Mouse (Mus musculus) lung, adult 2 months (tissue): ENCODE results near the gene Clca3a1. TPM values are rescaled to one million over a fixed set of nuclear protein-coding genes. Genes with fewer than 3 reads are reported as not detected.
"Not testable (repeated sequence)": the region's sequence is repeated elsewhere in the genome, so short reads cannot be mapped to it uniquely, and the experiment has no call there.

Experiments used
- DNase-seq: peaks from one replicate; pipeline ENCODE4 v3.0.0; 2022
- H3K4me1 ChIP-seq: fragments of 200-500 bp; 2 replicates; pipeline ENCODE4 v1.6.1; 2011; ENCODE audit warnings: low read length; ENCODE audit not compliant: control insufficient read depth, insufficient read depth
- H3K4me3 ChIP-seq: fragments of 200-500 bp; replicated peaks from 2 replicates; pipeline ENCODE3; 2011; ENCODE audit warnings: low read depth, mild to moderate bottlenecking, control low read depth, low read length; ENCODE audit errors: extremely low read depth
- CTCF ChIP-seq: fragments of 200-500 bp; IDR thresholded peaks from 2 replicates; pipeline ENCODE4 v1.5.1; 2011; ENCODE audit warnings: mild to moderate bottlenecking, low read length, control low read depth; ENCODE audit not compliant: insufficient read depth
- POLR2A ChIP-seq: fragments of 200-500 bp; IDR thresholded peaks from 2 replicates; pipeline ENCODE4 v1.6.1; 2011; ENCODE audit warnings: low read depth, mild to moderate bottlenecking, control low read depth, low read length, borderline replicate concordance; ENCODE audit errors: extremely low read depth
- WGBS: fragments of 180-500 bp; shearing (Covaris S2); methylation state at CpG from one replicate; pipeline ENCODE4 v1.1.7; 2018; 5-methylcytosine and 5-hydroxymethylcytosine counted together
- polyA plus RNA-seq: library from polyadenylated mRNA; depleted of rRNA; stranded (reverse); fragments of >200 nt; gene quantifications from 2 replicates; pipeline ENCODE4 v1.2.3, GENCODE M21; 2012; rRNA removed

Gene Clca3a1
- polyA plus RNA-seq, result 0.63 and 0.80 TPM in 2 replicates

DNA sequence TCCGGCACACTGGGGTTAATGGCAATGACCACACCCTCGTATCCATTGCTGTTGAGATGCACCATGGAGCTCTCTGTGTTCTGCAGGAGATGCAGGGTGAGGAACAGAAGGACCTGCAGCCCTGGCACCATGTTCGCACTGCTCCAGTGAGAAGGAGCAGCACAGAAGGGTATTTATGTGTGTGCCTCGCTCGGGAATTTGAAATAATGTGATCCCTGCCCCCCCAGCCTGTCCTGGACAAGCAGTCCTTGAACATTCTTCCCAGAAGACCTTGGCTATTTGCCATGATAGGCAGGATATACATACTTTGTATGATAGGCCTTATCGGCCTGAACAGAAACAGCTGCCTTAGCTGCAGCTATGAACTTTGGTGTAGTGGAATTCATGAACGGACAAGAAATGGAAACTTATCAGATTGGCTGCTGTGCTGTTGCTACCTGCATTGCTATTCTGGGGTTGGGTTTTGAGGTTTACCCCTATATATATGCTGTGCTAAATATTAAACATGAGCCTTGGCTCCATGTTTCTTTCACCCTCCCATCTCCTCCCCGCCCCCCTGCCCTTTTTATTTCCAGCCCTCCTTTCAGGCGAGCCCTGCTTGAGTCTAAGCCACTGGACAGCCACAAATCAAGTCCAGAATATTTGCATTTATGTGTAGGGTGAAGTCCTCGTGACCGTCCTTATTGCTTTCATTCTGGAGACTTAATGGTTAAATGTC is at the start of gene Clca3a1:
Clca3a1 (minus strand) TSS at position 386 of the 718 bp plus-strand sequence.
- DNase-seq, result no peak
- Histone ChIP-seq H3K4me3 (no peak within 1 kb of the TSS), H3K4me1 (peaks cover 2% of the 10 kb centered on the region; the same call in 1 of the 2 replicates)
- 36% methylated on average over 10 of the region's 11 CpGs for WGBS
- no peak for TF ChIP-seq CTCF
- no peak for TF ChIP-seq POLR2A

DNA sequence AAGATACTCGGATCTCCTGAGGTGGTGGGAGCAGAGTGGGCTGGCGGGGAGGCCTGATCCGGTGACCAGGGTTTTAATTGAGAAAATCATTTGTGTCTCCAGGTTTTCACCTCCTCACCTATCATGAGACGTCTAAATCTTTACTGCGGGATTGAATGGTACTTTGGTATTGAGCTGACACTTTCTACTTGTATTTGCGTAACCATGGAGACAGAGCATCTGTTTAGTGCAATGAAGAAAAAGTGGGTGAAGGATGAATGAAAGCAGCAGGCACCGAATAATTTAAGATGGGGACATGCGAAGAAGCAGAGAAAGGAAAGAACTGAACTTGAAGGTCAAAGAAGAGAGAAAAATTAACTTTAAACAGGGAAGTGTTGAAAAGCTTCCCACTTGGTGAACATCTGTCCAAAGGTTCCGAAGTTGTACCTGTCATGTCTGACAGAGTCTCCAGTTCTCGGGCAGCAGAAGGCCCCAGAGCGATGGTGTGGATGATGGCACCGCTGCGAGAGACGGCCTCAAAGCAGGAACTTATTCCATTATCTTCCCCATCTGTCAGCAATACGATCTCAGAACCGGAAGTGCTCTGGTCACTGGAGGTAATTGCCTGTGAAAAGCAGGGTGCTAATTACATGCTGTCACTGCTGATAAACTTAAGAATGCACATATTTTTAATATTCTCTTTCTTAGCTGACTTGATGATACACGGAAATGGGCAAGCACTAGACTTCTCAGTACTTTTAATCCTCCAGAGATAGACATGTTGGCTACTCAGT is 47.6 kb upstream of the Clca3a1 start:
- H3K4me3 ChIP-seq, DNase-seq, H3K4me1 ChIP-seq: not testable (repeated sequence)
- 46% methylated on average over 16 of the region's 17 CpGs for WGBS

GRCm38 (mm10) chr3:144806626-144807025 is 45.8 kb upstream of the Clca3a1 start:
- WGBS, result 60% methylated on average over 2 of the region's 2 CpGs

DNA sequence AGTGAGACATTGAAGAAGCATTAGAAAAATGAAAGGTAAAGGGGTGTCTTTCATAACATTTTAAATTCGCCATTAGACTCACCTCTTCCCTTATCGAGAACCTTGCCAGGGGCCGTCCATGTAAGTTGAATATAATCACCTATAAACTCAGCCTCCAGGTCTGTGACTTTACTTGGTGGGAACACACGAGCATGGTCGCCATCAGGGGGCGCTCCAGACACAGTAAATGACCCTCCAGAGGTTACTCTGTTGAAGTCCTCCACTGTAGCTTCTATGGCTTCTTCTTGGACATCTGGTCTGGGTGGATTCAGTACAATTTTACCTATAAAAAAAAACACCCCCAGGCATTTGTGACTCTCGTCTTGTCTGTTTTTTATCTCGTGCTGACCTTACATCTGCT is 41.1 kb upstream of the Clca3a1 start:
- Histone ChIP-seq H3K4me3 (no peak overlapping the region), H3K4me1 (no peaks in the 10 kb centered on the region)
- no peak for DNase-seq
- 33% methylated on average over 8 of the region's 8 CpGs for WGBS
- TF ChIP-seq POLR2A (no peak), CTCF (peak; percentile 40)

More at GRCm38 (mm10) chr3:144806626-144807025, 45.8 kb upstream of the Clca3a1 start:
- not testable (repeated sequence) for H3K4me3 ChIP-seq, H3K4me1 ChIP-seq, DNase-seq

DNA sequence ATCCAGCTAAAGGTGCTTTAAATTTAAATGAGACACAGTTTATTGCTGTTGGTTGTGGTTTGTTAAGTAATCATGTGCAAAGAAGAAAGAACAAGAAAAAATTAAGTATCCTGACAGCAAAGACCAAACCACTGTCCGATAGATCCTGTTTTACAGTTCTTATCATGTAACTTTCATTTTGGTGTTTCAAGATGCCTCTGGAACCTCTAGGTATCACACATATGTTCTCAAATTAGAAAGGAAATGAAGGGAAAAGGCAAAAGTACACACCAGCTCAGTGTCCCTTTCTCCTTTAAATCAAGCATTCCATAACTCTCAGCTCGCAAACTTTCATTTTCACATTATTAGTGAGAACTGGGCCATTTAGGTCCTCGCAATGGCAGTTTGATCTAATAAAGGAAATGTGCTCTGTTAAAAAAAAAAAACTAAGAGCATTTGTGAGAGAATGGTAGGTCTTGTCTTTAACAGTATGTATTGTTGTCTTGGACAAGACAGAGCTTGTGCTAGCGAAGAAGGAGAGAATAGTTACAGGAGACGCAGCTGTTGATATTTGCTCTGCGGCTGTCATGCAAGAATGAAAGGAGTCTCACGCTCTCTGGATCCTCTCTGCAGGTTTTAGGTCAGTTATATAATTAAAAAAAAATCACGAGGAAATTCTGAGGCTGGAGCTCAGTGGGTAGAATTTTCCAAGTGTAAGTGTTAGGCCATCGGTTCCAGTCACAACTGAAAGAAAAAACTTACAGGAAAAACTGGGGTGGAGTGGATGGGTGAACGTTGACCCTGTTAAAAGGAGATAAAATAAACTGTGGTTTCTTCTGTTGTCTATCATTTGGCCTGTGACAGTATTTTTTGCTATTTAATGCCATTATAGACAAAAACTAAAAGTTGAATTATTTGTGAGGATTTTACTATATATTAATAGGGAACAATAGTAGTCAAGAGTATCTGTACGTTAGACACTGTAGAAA is 24.7 kb upstream of the Clca3a1 start:
- TF ChIP-seq POLR2A (no peak), CTCF (no peak)
- 77% methylated on average over 11 of the region's 11 CpGs for WGBS
- no peak for DNase-seq
- no peak overlapping the region for H3K4me3 ChIP-seq
- no peaks in the 10 kb centered on the region for H3K4me1 ChIP-seq

DNA sequence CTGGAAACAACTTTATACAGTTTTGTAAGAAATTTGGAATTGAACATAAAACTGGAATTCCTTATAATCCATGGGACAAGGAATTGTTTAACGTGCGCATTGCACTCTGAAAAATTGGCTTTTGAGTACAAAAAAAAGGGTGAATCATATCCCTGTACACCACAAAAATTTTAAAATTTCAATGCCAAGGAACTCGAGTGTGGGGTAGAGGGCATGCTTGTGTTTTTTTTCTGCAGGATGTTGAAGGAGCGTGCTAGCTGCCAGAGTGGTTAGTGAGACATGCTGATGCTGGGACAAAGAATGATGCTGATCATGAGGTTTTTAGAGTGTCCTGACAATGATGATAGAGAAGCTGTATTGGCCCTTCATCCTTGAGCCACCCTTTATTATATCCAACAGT is 4.4 kb upstream of the Clca3a1 start:
- 79% methylated on average over 4 of the region's 4 CpGs for WGBS
- DNase-seq, result no peak
- no peak overlapping the region for H3K4me3 ChIP-seq
- H3K4me1 ChIP-seq, result peaks cover 2% of the 10 kb centered on the region; the same call in 1 of the 2 replicates
- TF ChIP-seq CTCF, result no peak
- no peak for TF ChIP-seq POLR2A

GRCm38 (mm10) chr3:144761454-144761853 is 677 bp upstream of the Clca3a1 start:
- H3K4me3 ChIP-seq, result no peak overlapping the region
- peaks cover 2% of the 10 kb centered on the region; the same call in 1 of the 2 replicates for H3K4me1 ChIP-seq
- 24% methylated on average over 6 of the region's 6 CpGs for WGBS
- no peak for DNase-seq
- TF ChIP-seq CTCF (no peak), POLR2A (no peak)

DNA sequence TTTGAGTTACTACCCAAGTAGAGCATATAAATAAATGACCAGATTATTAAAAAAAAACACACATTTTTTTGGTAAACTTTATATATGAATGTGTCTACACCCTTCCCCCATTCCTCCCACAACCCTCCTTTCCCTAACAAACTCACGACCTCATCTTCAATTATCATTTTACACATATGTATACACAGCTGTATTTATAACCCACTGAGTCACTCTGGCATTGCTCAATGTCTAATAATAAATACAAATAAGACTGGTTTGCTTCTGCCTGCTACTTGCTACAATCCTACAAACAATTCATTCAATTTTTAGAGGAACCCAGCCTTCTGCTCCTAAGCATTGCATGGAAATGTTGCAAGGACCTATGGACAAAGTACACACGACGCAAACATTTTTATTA is 1.1 kb downstream of the Clca3a1 start:
- TF ChIP-seq CTCF (no peak), POLR2A (no peak)
- DNase-seq, result no peak
- Histone ChIP-seq H3K4me1 (peaks cover 2% of the 10 kb centered on the region; the same call in 1 of the 2 replicates), H3K4me3 (no peak overlapping the region)
- 72% methylated on average over 3 of the region's 3 CpGs for WGBS

GRCm38 (mm10) chr3:144756103-144756502 is 4.7 kb downstream of the Clca3a1 start:
- H3K4me1 ChIP-seq, DNase-seq, H3K4me3 ChIP-seq: not testable (repeated sequence)
- WGBS, result 80% methylated on average over 8 of the region's 8 CpGs
